Mouse (Mus musculus): ENCODE measurements around the gene Agbl1.
"Not testable (repeated sequence)": the region's sequence is repeated elsewhere in the genome, so short reads cannot be mapped to it uniquely, and the experiment has no call there.

Agbl1 gene

GRCm38 (mm10) chr7:76229311-76229937 is at the start of gene Agbl1:
TSS of gene Agbl1 (plus strand) at chr7:76229887.
- no peak for DNase-seq (ENCODE audit: low spot score)

- DNase-seq (ENCODE audit: low spot score), result no peak
Observed at GRCm38 (mm10) chr7:76185005-76185658, 44.6 kb upstream of the Agbl1 start.

GRCm38 (mm10) chr7:76185681-76186121 is 44.0 kb upstream of the Agbl1 start:
- no peak for DNase-seq (ENCODE audit: low spot score)

GRCm38 (mm10) chr7:76218546-76218945 is 11.1 kb upstream of the Agbl1 start:
- DNase-seq (ENCODE audit: low spot score), result no peak

- no peak for DNase-seq (ENCODE audit: low spot score)
Observed at GRCm38 (mm10) chr7:76219797-76220469, 9.8 kb upstream of the Agbl1 start.

GRCm38 (mm10) chr7:76222691-76223090 is 7.0 kb upstream of the Agbl1 start:
- no peak for DNase-seq (ENCODE audit: low spot score)

- no peak for DNase-seq (ENCODE audit: low spot score)
Observed at GRCm38 (mm10) chr7:76228881-76229280, 806 bp upstream of the Agbl1 start.

GRCm38 (mm10) chr7:76234321-76234720 is 4.6 kb downstream of the Agbl1 start:
- DNase-seq (ENCODE audit: low spot score), result no peak

GRCm38 (mm10) chr7:76237497-76237896 is 7.8 kb downstream of the Agbl1 start:
- DNase-seq (ENCODE audit: low spot score), result no peak

GRCm38 (mm10) chr7:76244839-76245238 is 15.2 kb downstream of the Agbl1 start:
- not testable (repeated sequence) for DNase-seq (ENCODE audit: low spot score)

GRCm38 (mm10) chr7:76275061-76275460 is 45.4 kb downstream of the Agbl1 start:
- DNase-seq (ENCODE audit: low spot score), result no peak

- no peak for DNase-seq (ENCODE audit: low spot score)
Observed at GRCm38 (mm10) chr7:76282831-76283230, 53.1 kb downstream of the Agbl1 start.

- no peak for DNase-seq (ENCODE audit: low spot score)
Observed at GRCm38 (mm10) chr7:76287531-76287930, 57.8 kb downstream of the Agbl1 start.

GRCm38 (mm10) chr7:76321866-76322553 is 92.3 kb downstream of the Agbl1 start:
- no peak for DNase-seq (ENCODE audit: low spot score)

- no peak for DNase-seq (ENCODE audit: low spot score)
Observed at GRCm38 (mm10) chr7:76326091-76326490, 96.4 kb downstream of the Agbl1 start.

GRCm38 (mm10) chr7:76339308-76339707 is 109.6 kb downstream of the Agbl1 start:
- DNase-seq (ENCODE audit: low spot score), result no peak

- DNase-seq (ENCODE audit: low spot score), result no peak
Observed at GRCm38 (mm10) chr7:76341601-76342000, 111.9 kb downstream of the Agbl1 start.

- no peak for DNase-seq (ENCODE audit: low spot score)
Observed at GRCm38 (mm10) chr7:76353469-76353868, 123.8 kb downstream of the Agbl1 start.

GRCm38 (mm10) chr7:76354510-76354909 is 124.8 kb downstream of the Agbl1 start:
- DNase-seq (ENCODE audit: low spot score), result peak; percentile 24

GRCm38 (mm10) chr7:76371269-76371668 is 141.6 kb downstream of the Agbl1 start:
- DNase-seq (ENCODE audit: low spot score), result no peak

- DNase-seq (ENCODE audit: low spot score), result no peak
Observed at GRCm38 (mm10) chr7:76379493-76379892, 149.8 kb downstream of the Agbl1 start.

- DNase-seq (ENCODE audit: low spot score), result no peak
Observed at GRCm38 (mm10) chr7:76381986-76382385, 152.3 kb downstream of the Agbl1 start.

GRCm38 (mm10) chr7:76389240-76389639 is 159.6 kb downstream of the Agbl1 start:
- no peak for DNase-seq (ENCODE audit: low spot score)

All from urinary bladder, postnatal 14 days (tissue).